Mouse (Mus musculus): Measurements from ENCODE around the gene Gm21972. TPM values are rescaled to one million over a fixed set of nuclear protein-coding genes. Genes with fewer than 3 reads are reported as not detected.
A peak's percentile ranks its signal among the peaks of the same experiment; 100 is the strongest.

Gm21972 gene
- polyA plus RNA-seq, 1 experiment = 2.6 TPM

DNA sequence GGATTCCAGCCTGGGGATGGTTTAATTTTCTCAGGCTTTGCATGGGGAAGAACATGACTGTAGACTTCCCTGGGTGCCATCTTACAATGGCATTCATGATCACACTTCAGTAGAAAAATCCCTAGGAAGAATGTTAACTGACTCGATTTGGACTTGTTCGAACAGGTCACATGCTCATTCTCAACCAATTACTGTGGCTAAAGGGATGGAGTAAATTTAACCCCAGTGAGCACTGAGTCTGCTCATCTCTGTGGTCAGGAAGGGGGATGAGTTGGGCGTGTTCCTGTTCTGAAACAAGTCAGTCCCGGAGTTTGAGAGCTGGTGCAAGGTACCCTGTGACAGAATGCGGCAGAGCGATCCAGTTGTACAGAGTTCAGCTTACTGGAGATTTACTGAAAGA is 17.5 kb downstream of the Gm21972 start:
- Histone ChIP-seq H3K27me3 (ENCODE audit: control insufficient read depth, insufficient read depth, low read length) (no peaks in the 10 kb centered on the region), H3K4me3 (ENCODE audit: control insufficient read depth, low read depth, low read length) (no peak overlapping the region), H3K4me1 (ENCODE audit: control insufficient read depth, insufficient read depth, low read length) (peaks cover 7% of the 10 kb centered on the region), H3K27ac (ENCODE audit: control insufficient read depth, insufficient read depth, low read depth, low read length) (no peak overlapping the region), H3K36me3 (ENCODE audit: control insufficient read depth, insufficient read depth, low read length) (no peaks in the 10 kb centered on the region)
- TF ChIP-seq CTCF (IDR thresholded peaks at IDR 0.05; ENCODE audit: control insufficient read depth, insufficient read depth, insufficient replicate concordance, low read depth, low read length) (no peak), POLR2A (IDR thresholded peaks at IDR 0.05; ENCODE audit: control insufficient read depth, low read depth, low read length) (no peak)

DNA sequence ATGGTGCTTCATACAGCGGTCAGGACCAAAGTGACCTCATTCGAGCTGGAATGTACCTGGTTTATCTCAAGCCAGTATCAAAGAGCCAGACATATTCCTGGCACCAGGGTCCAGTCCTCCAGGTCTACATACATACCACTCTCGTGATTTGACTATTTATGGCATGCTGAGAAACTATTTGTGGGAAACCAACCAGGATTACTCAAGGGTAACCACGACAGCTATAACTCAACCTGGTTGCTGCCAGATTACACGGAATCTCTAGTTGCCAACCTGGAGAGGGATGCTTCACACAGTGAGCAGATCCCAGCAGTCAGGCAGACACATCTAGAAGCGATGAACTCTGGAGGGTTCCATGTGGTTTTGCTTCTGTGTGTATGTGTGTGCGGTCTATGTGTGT is 17.9 kb downstream of the Gm21972 start:
- no peak overlapping the region for H3K4me3 ChIP-seq (ENCODE audit: control insufficient read depth, low read depth, low read length)
- H3K27ac ChIP-seq (ENCODE audit: control insufficient read depth, insufficient read depth, low read depth, low read length) = no peak overlapping the region
- no peaks in the 10 kb centered on the region for H3K36me3 ChIP-seq (ENCODE audit: control insufficient read depth, insufficient read depth, low read length)
- H3K27me3 ChIP-seq (ENCODE audit: control insufficient read depth, insufficient read depth, low read length) = no peaks in the 10 kb centered on the region
- no peak for TF ChIP-seq POLR2A (IDR thresholded peaks at IDR 0.05; ENCODE audit: control insufficient read depth, low read depth, low read length)
- TF ChIP-seq CTCF (IDR thresholded peaks at IDR 0.05; ENCODE audit: control insufficient read depth, insufficient read depth, insufficient replicate concordance, low read depth, low read length) = no peak
- H3K4me1 ChIP-seq (ENCODE audit: control insufficient read depth, insufficient read depth, low read length) = peaks cover 7% of the 10 kb centered on the region

- H3K4me1 ChIP-seq (ENCODE audit: control insufficient read depth, insufficient read depth, low read length) = peaks cover 7% of the 10 kb centered on the region
- no peak overlapping the region for H3K27ac ChIP-seq (ENCODE audit: control insufficient read depth, insufficient read depth, low read depth, low read length)
- no peak overlapping the region for H3K4me3 ChIP-seq (ENCODE audit: control insufficient read depth, low read depth, low read length)
- H3K36me3 ChIP-seq (ENCODE audit: control insufficient read depth, insufficient read depth, low read length) = no peaks in the 10 kb centered on the region
- no peak for TF ChIP-seq POLR2A (IDR thresholded peaks at IDR 0.05; ENCODE audit: control insufficient read depth, low read depth, low read length)
- no peak for TF ChIP-seq CTCF (IDR thresholded peaks at IDR 0.05; ENCODE audit: control insufficient read depth, insufficient read depth, insufficient replicate concordance, low read depth, low read length)
- no peaks in the 10 kb centered on the region for H3K27me3 ChIP-seq (ENCODE audit: control insufficient read depth, insufficient read depth, low read length)
Observed at GRCm38 (mm10) chr1:86152618-86153017, 19.2 kb downstream of the Gm21972 start.

DNA sequence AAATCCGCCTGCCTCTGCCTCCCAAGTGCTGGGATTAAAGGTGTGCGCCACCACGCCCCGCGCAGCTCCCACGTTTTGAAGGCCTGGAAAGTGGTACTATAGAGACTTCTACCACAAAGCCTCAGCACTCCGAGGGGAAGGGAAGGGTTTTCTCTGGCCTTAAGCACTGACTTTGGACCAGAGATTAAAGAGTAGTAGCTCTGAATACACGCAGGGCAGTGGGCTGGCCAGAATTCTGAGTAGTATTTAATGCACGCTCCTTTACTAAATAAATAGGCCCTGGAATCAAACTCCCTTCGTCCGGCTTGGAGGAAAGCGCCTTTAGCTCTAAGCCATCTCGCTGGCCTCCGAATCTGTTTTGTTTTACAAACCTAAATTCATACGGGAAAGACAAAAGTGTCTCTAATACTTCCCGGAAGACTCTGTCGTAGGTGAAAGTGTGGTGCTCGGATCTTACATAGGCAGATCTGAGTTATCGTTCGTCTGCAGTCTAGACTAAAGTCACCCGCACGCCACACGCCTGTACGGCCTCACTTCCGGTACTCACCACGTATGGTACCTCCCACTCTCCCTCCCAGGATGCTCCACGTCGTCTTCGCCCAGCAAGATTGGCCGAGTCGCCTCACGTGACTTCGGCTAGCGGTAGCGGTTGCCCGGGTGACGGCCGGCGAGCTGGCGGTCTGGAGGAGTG is 20.8 kb downstream of the Gm21972 start, which contains the start of gene Armc9:
Gene Armc9 (plus strand): TSS at position 648 of the 691 bp plus-strand sequence.
- H3K4me1 ChIP-seq (ENCODE audit: control insufficient read depth, insufficient read depth, low read length) = peaks cover 7% of the 10 kb centered on the region
- H3K27me3 ChIP-seq (ENCODE audit: control insufficient read depth, insufficient read depth, low read length) = no peaks in the 10 kb centered on the region
- peak within 1 kb of the TSS; percentile 82 for H3K27ac ChIP-seq (ENCODE audit: control insufficient read depth, insufficient read depth, low read depth, low read length)
- H3K4me3 ChIP-seq (ENCODE audit: control insufficient read depth, low read depth, low read length) = peak within 1 kb of the TSS; percentile 86
- TF ChIP-seq CTCF (IDR thresholded peaks at IDR 0.05; ENCODE audit: control insufficient read depth, insufficient read depth, insufficient replicate concordance, low read depth, low read length) (no peak), POLR2A (IDR thresholded peaks at IDR 0.05; ENCODE audit: control insufficient read depth, low read depth, low read length) (peak; percentile 98; the same call in 1 of the 2 replicates)
- H3K36me3 ChIP-seq (ENCODE audit: control insufficient read depth, insufficient read depth, low read length) = peaks cover 1% of the 10 kb centered on the region; the same call in 1 of the 2 replicates

DNA sequence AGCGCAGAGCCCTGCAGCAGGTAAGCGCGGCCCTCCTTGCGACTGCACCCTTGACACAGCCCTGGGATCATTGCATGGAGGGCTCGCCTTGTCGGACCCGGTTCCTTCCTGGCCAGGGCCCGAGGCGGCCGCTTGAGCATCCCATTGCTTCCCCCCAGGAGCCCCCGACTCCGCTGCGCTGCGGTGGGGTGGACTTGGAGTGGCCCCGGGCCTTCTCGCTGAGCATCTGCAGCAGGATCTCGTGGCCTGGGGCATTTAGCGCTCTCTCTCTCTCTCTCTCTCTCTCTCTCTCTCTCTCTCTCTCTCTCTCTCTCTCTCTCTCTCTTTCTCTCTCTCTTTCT is 21.4 kb downstream of the Gm21972 start:
- Histone ChIP-seq H3K4me1 (ENCODE audit: control insufficient read depth, insufficient read depth, low read length) (peaks cover 7% of the 10 kb centered on the region), H3K27me3 (ENCODE audit: control insufficient read depth, insufficient read depth, low read length) (no peaks in the 10 kb centered on the region), H3K27ac (ENCODE audit: control insufficient read depth, insufficient read depth, low read depth, low read length) (peak overlapping the region; percentile 2; the same call in 1 of the 2 replicates), H3K36me3 (ENCODE audit: control insufficient read depth, insufficient read depth, low read length) (peaks cover 1% of the 10 kb centered on the region; the same call in 1 of the 2 replicates), H3K4me3 (ENCODE audit: control insufficient read depth, low read depth, low read length) (peak overlapping the region; percentile 86)
- TF ChIP-seq CTCF (IDR thresholded peaks at IDR 0.05; ENCODE audit: control insufficient read depth, insufficient read depth, insufficient replicate concordance, low read depth, low read length) = no peak
- TF ChIP-seq POLR2A (IDR thresholded peaks at IDR 0.05; ENCODE audit: control insufficient read depth, low read depth, low read length) = no peak

DNA sequence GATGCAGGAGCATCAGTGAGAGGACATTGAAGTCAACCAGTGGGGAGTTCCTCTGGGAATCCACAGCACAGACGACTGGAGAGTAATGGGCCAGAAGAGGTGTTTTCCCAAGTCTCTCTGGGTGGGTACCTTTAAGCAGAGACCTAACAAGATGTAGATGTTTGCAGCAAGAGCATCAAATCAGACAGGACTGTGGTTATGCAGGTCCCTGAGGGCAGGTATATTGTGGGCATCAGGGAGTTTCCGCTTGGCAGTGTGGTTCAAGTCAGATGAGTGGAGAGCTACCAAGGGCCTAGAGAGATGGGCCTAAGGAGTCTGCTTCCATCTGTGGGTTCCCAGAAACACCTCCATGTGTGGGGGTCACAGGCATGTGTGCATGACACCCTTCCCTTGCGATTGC is 22.6 kb downstream of the Gm21972 start:
- Histone ChIP-seq H3K27ac (ENCODE audit: control insufficient read depth, insufficient read depth, low read depth, low read length) (no peak overlapping the region), H3K4me1 (ENCODE audit: control insufficient read depth, insufficient read depth, low read length) (peaks cover 7% of the 10 kb centered on the region), H3K36me3 (ENCODE audit: control insufficient read depth, insufficient read depth, low read length) (peaks cover 1% of the 10 kb centered on the region; the same call in 1 of the 2 replicates), H3K27me3 (ENCODE audit: control insufficient read depth, insufficient read depth, low read length) (no peaks in the 10 kb centered on the region), H3K4me3 (ENCODE audit: control insufficient read depth, low read depth, low read length) (peak overlapping the region; percentile 86)
- TF ChIP-seq POLR2A (IDR thresholded peaks at IDR 0.05; ENCODE audit: control insufficient read depth, low read depth, low read length) (no peak), CTCF (IDR thresholded peaks at IDR 0.05; ENCODE audit: control insufficient read depth, insufficient read depth, insufficient replicate concordance, low read depth, low read length) (no peak)

- Histone ChIP-seq H3K4me1 (ENCODE audit: control insufficient read depth, insufficient read depth, low read length) (peaks cover 7% of the 10 kb centered on the region), H3K27ac (ENCODE audit: control insufficient read depth, insufficient read depth, low read depth, low read length) (no peak overlapping the region), H3K27me3 (ENCODE audit: control insufficient read depth, insufficient read depth, low read length) (no peaks in the 10 kb centered on the region), H3K36me3 (ENCODE audit: control insufficient read depth, insufficient read depth, low read length) (peaks cover 3% of the 10 kb centered on the region), H3K4me3 (ENCODE audit: control insufficient read depth, low read depth, low read length) (no peak overlapping the region; the same call in 1 of the 2 replicates)
- TF ChIP-seq CTCF (IDR thresholded peaks at IDR 0.05; ENCODE audit: control insufficient read depth, insufficient read depth, insufficient replicate concordance, low read depth, low read length) = no peak
- no peak for TF ChIP-seq POLR2A (IDR thresholded peaks at IDR 0.05; ENCODE audit: control insufficient read depth, low read depth, low read length)
Observed at GRCm38 (mm10) chr1:86156595-86156994, 23.2 kb downstream of the Gm21972 start.

Data from testis, adult 2 months (tissue).